Mouse (Mus musculus): ENCODE results near the gene E2f4. TPM values are rescaled to one million over a fixed set of nuclear protein-coding genes. Genes with fewer than 3 reads are reported as not detected.

Gene E2f4
- total RNA-seq, 2 experiments from 2014 or later = 36.4 to 39.3 TPM

GRCm38 (mm10) chr8:105298351-105299252, 1.1 kb downstream of the E2f4 start:
- Histone ChIP-seq H3K27ac (peak overlapping the region; percentile 89), H3K4me3 (peak overlapping the region; percentile 78)
- no peak for DNase-seq (ENCODE audit: extremely low spot score in 1 of 2, low spot score in 2 of 2)
- intact Hi-C loops (cut with DNase I) = no loop called here
- TF ChIP-seq CTCF (IDR thresholded peaks at IDR 0.05) = no peak

- no peak for TF ChIP-seq CTCF (IDR thresholded peaks at IDR 0.05)
- H3K4me3 ChIP-seq = no peak overlapping the region
- H3K27ac ChIP-seq = no peak overlapping the region
- intact Hi-C loops (cut with DNase I) = no loop called here
- no peak for DNase-seq (ENCODE audit: extremely low spot score in 1 of 2, low spot score in 2 of 2)
Observed at GRCm38 (mm10) chr8:105299962-105300361, 2.5 kb downstream of the E2f4 start.

GRCm38 (mm10) chr8:105303396-105303795, 5.9 kb downstream of the E2f4 start:
- intact Hi-C loops (cut with DNase I) = no loop called here
- no peak for DNase-seq (ENCODE audit: extremely low spot score in 1 of 2, low spot score in 2 of 2)
- H3K27ac ChIP-seq = no peak overlapping the region; the same call in 1 of the 2 replicates
- no peak for TF ChIP-seq CTCF (IDR thresholded peaks at IDR 0.05)
- no peak overlapping the region for H3K4me3 ChIP-seq

- no peak overlapping the region for H3K4me3 ChIP-seq
- intact Hi-C loops (cut with DNase I) = no loop called here
- peak overlapping the region; percentile 32 for H3K27ac ChIP-seq
- TF ChIP-seq CTCF (IDR thresholded peaks at IDR 0.05) = no peak
- DNase-seq (ENCODE audit: extremely low spot score in 1 of 2, low spot score in 2 of 2) = no peak
Observed at GRCm38 (mm10) chr8:105303874-105304273, 6.4 kb downstream of the E2f4 start.

GRCm38 (mm10) chr8:105304325-105305210, 7.1 kb downstream of the E2f4 start:
- Histone ChIP-seq H3K4me3 (no peak overlapping the region), H3K27ac (peak overlapping the region; percentile 32)
- TF ChIP-seq CTCF (IDR thresholded peaks at IDR 0.05) = no peak
- intact Hi-C loops (cut with DNase I) = no loop called here
- no peak for DNase-seq (ENCODE audit: extremely low spot score in 1 of 2, low spot score in 2 of 2)

- TF ChIP-seq CTCF (IDR thresholded peaks at IDR 0.05) = no peak
- peak within 1 kb of the TSS; percentile 73 for H3K27ac ChIP-seq
- DNase-seq (ENCODE audit: extremely low spot score in 1 of 2, low spot score in 2 of 2) = peak; percentile 55 to 61
- intact Hi-C loops (cut with DNase I) = no loop called here
- peak within 1 kb of the TSS; percentile 35 for H3K4me3 ChIP-seq
Observed at GRCm38 (mm10) chr8:105305211-105306145, 8.0 kb downstream of the E2f4 start, which contains the start of gene Elmo3. Gene Elmo3, plus strand, starts transcription at chr8:105305601.

GRCm38 (mm10) chr8:105306146-105306691, 8.8 kb downstream of the E2f4 start:
- TF ChIP-seq CTCF (IDR thresholded peaks at IDR 0.05) = peak; percentile 33
- no peak for DNase-seq (ENCODE audit: extremely low spot score in 1 of 2, low spot score in 2 of 2)
- Histone ChIP-seq H3K4me3 (peak overlapping the region; percentile 35), H3K27ac (peak overlapping the region; percentile 73)
- intact Hi-C loops (cut with DNase I) = no loop called here

- no peak for TF ChIP-seq CTCF (IDR thresholded peaks at IDR 0.05)
- Histone ChIP-seq H3K4me3 (no peak overlapping the region), H3K27ac (no peak overlapping the region)
- DNase-seq (ENCODE audit: extremely low spot score in 1 of 2, low spot score in 2 of 2) = no peak
- intact Hi-C loops (cut with DNase I) = no loop called here
Observed at GRCm38 (mm10) chr8:105307670-105308069, 10.2 kb downstream of the E2f4 start.

GRCm38 (mm10) chr8:105308428-105308827, 11.0 kb downstream of the E2f4 start:
- no peak for DNase-seq (ENCODE audit: extremely low spot score in 1 of 2, low spot score in 2 of 2)
- H3K27ac ChIP-seq = no peak overlapping the region
- intact Hi-C loops (cut with DNase I) = no loop called here
- no peak overlapping the region for H3K4me3 ChIP-seq
- no peak for TF ChIP-seq CTCF (IDR thresholded peaks at IDR 0.05)

GRCm38 (mm10) chr8:105309142-105309847, 11.8 kb downstream of the E2f4 start:
- no peak for DNase-seq (ENCODE audit: extremely low spot score in 1 of 2, low spot score in 2 of 2)
- TF ChIP-seq CTCF (IDR thresholded peaks at IDR 0.05) = no peak
- H3K4me3 ChIP-seq = no peak overlapping the region
- no peak overlapping the region for H3K27ac ChIP-seq
- intact Hi-C loops (cut with DNase I) = no loop called here
